Mouse (Mus musculus): Measurements from ENCODE around the gene Taf5.

DNA sequence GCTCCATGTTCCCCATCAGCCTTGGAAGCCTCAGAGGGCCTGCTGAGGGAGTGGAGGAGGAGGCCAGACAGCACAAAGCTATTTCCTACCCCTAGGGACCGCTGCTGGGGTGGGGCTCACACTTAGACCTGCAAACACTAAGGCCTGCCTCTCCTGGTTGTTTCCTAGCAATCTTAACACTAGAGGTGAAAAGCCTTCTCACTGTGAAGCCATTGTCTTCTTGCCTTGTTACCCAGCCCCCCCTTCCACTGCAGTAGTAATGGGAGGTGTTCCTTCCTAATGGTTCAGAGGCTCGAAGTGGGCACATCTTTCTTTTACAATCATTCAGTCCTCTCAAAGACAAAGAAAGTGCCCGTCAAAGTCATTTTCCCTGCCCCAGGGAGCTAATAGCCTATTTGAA lies 49.7 kb upstream of the Taf5 start:
- TF ChIP-seq EP300 (IDR thresholded peaks at IDR 0.05; ENCODE audit: insufficient read depth, low read depth, low read length) (no peak), CTCF (IDR thresholded peaks at IDR 0.05) (no peak), POLR2A (IDR thresholded peaks at IDR 0.05; ENCODE audit: insufficient read depth, low read depth, low read length) (no peak)
